Mouse (Mus musculus) lung, adult 2 months (tissue): ENCODE measurements around the gene Ifitm1.

Source experiments
- CTCF ChIP-seq: fragments of 200-500 bp; IDR thresholded peaks from 2 replicates; pipeline ENCODE4 v1.5.1; 2011; ENCODE audit warnings: mild to moderate bottlenecking, low read length, control low read depth; ENCODE audit not compliant: insufficient read depth
- POLR2A ChIP-seq: fragments of 200-500 bp; IDR thresholded peaks from 2 replicates; pipeline ENCODE4 v1.6.1; 2011; ENCODE audit warnings: low read depth, mild to moderate bottlenecking, control low read depth, low read length, borderline replicate concordance; ENCODE audit errors: extremely low read depth

GRCm38 (mm10) chr7:140920418-140921029 lies 46.5 kb upstream of the Ifitm1 start, which contains the start of gene Nlrp6:
- no peak for TF ChIP-seq CTCF
- TF ChIP-seq POLR2A = no peak
